Mouse (Mus musculus) C2C12 (cell line): Measurements from ENCODE around the gene Zfp944. TPM values are rescaled to one million over a fixed set of nuclear protein-coding genes. Genes with fewer than 3 reads are reported as not detected.

Experiments used
- polyA plus RNA-seq: library from polyadenylated mRNA; unstranded; fragments of >200 nt; fragmentation: generic; extraction: Trizol; gene quantifications from one replicate; pipeline ENCODE4 v1.2.1, GENCODE M21; 2012; ENCODE audit warnings: missing spikeins

The Zfp944 gene
- polyA plus RNA-seq, 1 experiment, result 1.8 TPM

Other genes with a start within 250 kb of the Zfp944 start
- gene Zfp947, start 195.2 kb downstream of the Zfp944 start, polyA plus RNA-seq, result 0.64 TPM
- 0.54 TPM for gene Zfp994, start 135.8 kb downstream of the Zfp944 start, polyA plus RNA-seq
- gene CT030661.1, start 46.6 kb downstream of the Zfp944 start, polyA plus RNA-seq, result 1.8 TPM
- gene Zfp758, start 53 bp upstream of the Zfp944 start, polyA plus RNA-seq, result 0.78 TPM
- gene Zfp946, start 62.8 kb upstream of the Zfp944 start, polyA plus RNA-seq, result 1.1 TPM
- not detected for gene Vmn2r111, start 212.1 kb upstream of the Zfp944 start, polyA plus RNA-seq
- gene Vmn2r112, start 239.6 kb upstream of the Zfp944 start, polyA plus RNA-seq, result not detected